Mouse (Mus musculus): ENCODE measurements at regions not wholly inside any gene's neighbourhood (a gene's known extent, or its start where the extent isn't known, plus 50 kb on each side); places are given as distances from the start of the nearest gene placed in this dataset.

DNA sequence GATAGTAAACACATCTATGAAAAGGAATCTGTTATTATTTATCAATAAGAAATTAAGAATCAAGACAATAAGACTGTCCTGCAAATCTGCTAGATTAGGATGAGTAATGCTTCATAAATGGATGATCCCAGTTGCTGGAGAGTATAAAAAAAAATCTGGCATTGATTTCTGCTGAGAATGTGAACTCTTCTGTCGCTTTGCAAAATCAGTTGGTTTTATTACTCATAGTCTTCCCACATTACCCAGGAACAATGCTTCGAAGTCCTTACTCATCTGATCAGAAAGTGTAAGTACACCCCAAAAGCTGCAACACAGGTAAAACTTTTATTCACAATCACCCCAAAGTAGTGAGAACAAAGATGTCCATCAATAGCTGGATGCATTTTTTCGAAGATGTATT is 77.8 kb upstream of the Itprid2 start:
- no peaks in the 10 kb centered on the region for H3K27me3 ChIP-seq (ENCODE audit: control insufficient read depth, insufficient read depth, low read length)
- no peak overlapping the region for H3K27ac ChIP-seq
- no peak overlapping the region for H3K4me3 ChIP-seq (ENCODE audit: insufficient read depth in 1 of 2, low read depth in 2 of 2, low read length in 2 of 2)
- 65% methylated on average over 3 of the region's 3 CpGs for WGBS (ENCODE audit: insufficient replicate concordance)
- no peaks in the 10 kb centered on the region for H3K36me3 ChIP-seq (replicated peaks; ENCODE audit: control insufficient read depth, insufficient read depth, low read depth)
- H3K9me3 ChIP-seq (ENCODE audit: control insufficient read depth, low read length): no peaks in the 10 kb centered on the region
- H3K4me2 ChIP-seq (ENCODE audit: low read depth): no peak overlapping the region
- no peak for ATAC-seq (ENCODE audit: insufficient read depth)
- no peak overlapping the region for H3K9ac ChIP-seq (replicated peaks)
- DNase-seq (ENCODE audit: low read depth in 3 of 3, low spot score in 3 of 3): no peak
- H3K4me1 ChIP-seq (replicated peaks; ENCODE audit: control insufficient read depth in 2 of 2, insufficient read depth in 2 of 2, low read length in 1 of 2): no peaks in the 10 kb centered on the region
- TF ChIP-seq CTCF (IDR thresholded peaks at IDR 0.05; ENCODE audit: low read depth): no peak
- TF ChIP-seq EP300 (IDR thresholded peaks at IDR 0.05; ENCODE audit: low read depth): no peak

GRCm38 (mm10) chr2:79566280-79566933 is 68.7 kb upstream of the Itprid2 start:
- no peak overlapping the region for H3K4me2 ChIP-seq (ENCODE audit: low read depth)
- no peak for DNase-seq (ENCODE audit: low read depth in 3 of 3, low spot score in 3 of 3)
- ATAC-seq (ENCODE audit: insufficient read depth): no peak
- no peak overlapping the region for H3K9ac ChIP-seq (replicated peaks)
- TF ChIP-seq CTCF (IDR thresholded peaks at IDR 0.05; ENCODE audit: low read depth) (no peak), EP300 (IDR thresholded peaks at IDR 0.05; ENCODE audit: low read depth) (no peak)
- no peak overlapping the region for H3K4me3 ChIP-seq (ENCODE audit: insufficient read depth in 1 of 2, low read depth in 2 of 2, low read length in 2 of 2)
- 17% methylated on average over 3 of the region's 3 CpGs for WGBS (ENCODE audit: insufficient replicate concordance)
- no peaks in the 10 kb centered on the region for H3K9me3 ChIP-seq (ENCODE audit: control insufficient read depth, low read length)
- no peaks in the 10 kb centered on the region for H3K27me3 ChIP-seq (ENCODE audit: control insufficient read depth, insufficient read depth, low read length)
- no peaks in the 10 kb centered on the region for H3K4me1 ChIP-seq (replicated peaks; ENCODE audit: control insufficient read depth in 2 of 2, insufficient read depth in 2 of 2, low read length in 1 of 2)
- no peaks in the 10 kb centered on the region for H3K36me3 ChIP-seq (replicated peaks; ENCODE audit: control insufficient read depth, insufficient read depth, low read depth)
- no peak overlapping the region for H3K27ac ChIP-seq

DNA sequence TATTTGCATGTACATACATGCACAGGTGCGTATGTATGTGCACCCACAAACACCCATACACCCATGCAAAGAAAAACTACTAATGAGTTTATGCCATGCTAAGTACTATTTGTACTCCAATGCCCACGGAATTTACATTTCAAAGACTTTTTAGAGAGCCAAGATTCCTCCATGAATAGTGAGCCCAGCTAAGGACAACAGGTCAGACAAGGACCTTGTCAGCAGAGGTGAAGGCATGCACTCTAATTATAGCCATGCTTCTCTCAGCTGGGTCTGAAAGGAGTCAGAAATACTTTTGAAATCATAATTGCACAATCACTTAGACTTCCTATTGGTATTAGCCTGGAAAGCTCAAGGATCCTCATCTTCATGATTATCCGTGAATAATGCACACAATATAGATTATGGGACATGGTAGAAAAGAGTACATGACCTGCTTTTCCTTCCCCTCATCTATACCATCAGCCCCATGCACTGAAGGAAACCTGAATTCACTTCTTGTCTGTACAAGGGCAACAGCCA is 67.7 kb upstream of the Itprid2 start:
- no peak overlapping the region for H3K27ac ChIP-seq
- TF ChIP-seq CTCF (IDR thresholded peaks at IDR 0.05; ENCODE audit: low read depth) (no peak), EP300 (IDR thresholded peaks at IDR 0.05; ENCODE audit: low read depth) (no peak)
- DNase-seq (ENCODE audit: low read depth in 3 of 3, low spot score in 3 of 3): no peak
- H3K4me2 ChIP-seq (ENCODE audit: low read depth): no peak overlapping the region
- ATAC-seq (ENCODE audit: insufficient read depth): no peak
- WGBS (ENCODE audit: insufficient replicate concordance): 48% methylated on average over 3 of the region's 3 CpGs
- no peaks in the 10 kb centered on the region for H3K36me3 ChIP-seq (replicated peaks; ENCODE audit: control insufficient read depth, insufficient read depth, low read depth)
- no peak overlapping the region for H3K9ac ChIP-seq (replicated peaks)
- no peak overlapping the region for H3K4me3 ChIP-seq (ENCODE audit: insufficient read depth in 1 of 2, low read depth in 2 of 2, low read length in 2 of 2)
- H3K27me3 ChIP-seq (ENCODE audit: control insufficient read depth, insufficient read depth, low read length): no peaks in the 10 kb centered on the region
- no peaks in the 10 kb centered on the region for H3K9me3 ChIP-seq (ENCODE audit: control insufficient read depth, low read length)
- H3K4me1 ChIP-seq (replicated peaks; ENCODE audit: control insufficient read depth in 2 of 2, insufficient read depth in 2 of 2, low read length in 1 of 2): no peaks in the 10 kb centered on the region

- Histone ChIP-seq H3K4me1 (replicated peaks; ENCODE audit: control insufficient read depth in 2 of 2, insufficient read depth in 2 of 2, low read length in 1 of 2) (no peaks in the 10 kb centered on the region), H3K27me3 (ENCODE audit: control insufficient read depth, insufficient read depth, low read length) (no peaks in the 10 kb centered on the region), H3K9me3 (ENCODE audit: control insufficient read depth, low read length) (no peaks in the 10 kb centered on the region), H3K4me2 (ENCODE audit: low read depth) (no peak overlapping the region), H3K9ac (replicated peaks) (no peak overlapping the region), H3K36me3 (replicated peaks; ENCODE audit: control insufficient read depth, insufficient read depth, low read depth) (no peaks in the 10 kb centered on the region), H3K4me3 (ENCODE audit: insufficient read depth in 1 of 2, low read depth in 2 of 2, low read length in 2 of 2) (no peak overlapping the region), H3K27ac (no peak overlapping the region)
- DNase-seq (ENCODE audit: low read depth in 3 of 3, low spot score in 3 of 3) (no peak), ATAC-seq (ENCODE audit: insufficient read depth) (no peak)
- TF ChIP-seq CTCF (IDR thresholded peaks at IDR 0.05; ENCODE audit: low read depth) (no peak), EP300 (IDR thresholded peaks at IDR 0.05; ENCODE audit: low read depth) (no peak)
- 56% methylated on average over 1 of the region's 1 CpGs for WGBS (ENCODE audit: insufficient replicate concordance)
Measured at GRCm38 (mm10) chr2:79569663-79570062, 65.5 kb upstream of the Itprid2 start.

- no peak overlapping the region for H3K4me3 ChIP-seq (ENCODE audit: insufficient read depth in 1 of 2, low read depth in 2 of 2, low read length in 2 of 2)
- H3K36me3 ChIP-seq (replicated peaks; ENCODE audit: control insufficient read depth, insufficient read depth, low read depth): no peaks in the 10 kb centered on the region
- DNase-seq (ENCODE audit: low read depth in 3 of 3, low spot score in 3 of 3) (no peak), ATAC-seq (ENCODE audit: insufficient read depth) (no peak)
- no peak overlapping the region for H3K27ac ChIP-seq
- no peaks in the 10 kb centered on the region for H3K4me1 ChIP-seq (replicated peaks; ENCODE audit: control insufficient read depth in 2 of 2, insufficient read depth in 2 of 2, low read length in 1 of 2)
- H3K4me2 ChIP-seq (ENCODE audit: low read depth): no peak overlapping the region
- whole genome bisulfite sequencing (ENCODE audit: insufficient replicate concordance): 65% methylated on average over 5 of the region's 5 CpGs
- TF ChIP-seq CTCF (IDR thresholded peaks at IDR 0.05; ENCODE audit: low read depth) (no peak), EP300 (IDR thresholded peaks at IDR 0.05; ENCODE audit: low read depth) (no peak)
- no peaks in the 10 kb centered on the region for H3K9me3 ChIP-seq (ENCODE audit: control insufficient read depth, low read length)
- no peaks in the 10 kb centered on the region for H3K27me3 ChIP-seq (ENCODE audit: control insufficient read depth, insufficient read depth, low read length)
- no peak overlapping the region for H3K9ac ChIP-seq (replicated peaks)
Measured at GRCm38 (mm10) chr2:79571910-79572309, 63.2 kb upstream of the Itprid2 start.

All from liver, embryonic 14.5 days (tissue).